Mouse (Mus musculus) intestine, embryonic 14.5 days (tissue): ENCODE measurements around the gene Tbx15. TPM values are rescaled to one million over a fixed set of nuclear protein-coding genes. Genes with fewer than 3 reads are reported as not detected.

Experiments
- ATAC-seq: fragments of 200-750 bp; cut with Nextera tagmentation; replicated peaks from 2 replicates; pipeline ENCODE4 v1.8.0; 2017; ENCODE audit warnings: low read depth, moderate number of reproducible peaks, moderate TSS enrichment, moderate library complexity; ENCODE audit not compliant: low FRiP score, low TSS enrichment
- DNase-seq: peaks from one replicate; pipeline ENCODE4 v3.0.0-alpha.2; 2018; ENCODE audit warnings: low spot score
- H3K27ac ChIP-seq: fragments of 300-500 bp; sonication (generic); 2 replicates; pipeline ENCODE4 v1.5.1; 2014; ENCODE audit warnings: low read depth, mild to moderate bottlenecking, control low read depth
- H3K27me3 ChIP-seq: fragments of 300-500 bp; sonication (generic); replicated peaks from 2 replicates; pipeline ENCODE4 v1.6.1; 2014; ENCODE audit warnings: low read length, control low read depth; ENCODE audit not compliant: control insufficient read depth, insufficient read depth
- H3K36me3 ChIP-seq: fragments of 300-500 bp; sonication (generic); 2 replicates; pipeline ENCODE4 v1.6.1; 2014; ENCODE audit warnings: low read length, control low read depth; ENCODE audit not compliant: control insufficient read depth, insufficient read depth
- H3K4me1 ChIP-seq: fragments of 300-500 bp; sonication (generic); replicated peaks from 2 replicates; pipeline ENCODE4 v1.6.1; 2014; ENCODE audit warnings: low read length, control low read depth, mixed read lengths; ENCODE audit not compliant: control insufficient read depth, insufficient read depth
- H3K4me2 ChIP-seq: fragments of 300-500 bp; sonication (generic); 2 replicates; pipeline ENCODE4 v1.6.1; 2014; ENCODE audit warnings: low read length
- H3K4me3 ChIP-seq: fragments of 300-500 bp; sonication (generic); 2 replicates; pipeline ENCODE4 v1.5.1; 2014; ENCODE audit warnings: low read depth, low read length, control low read depth, mixed read lengths
- H3K9ac ChIP-seq: fragments of 300-500 bp; sonication (generic); 2 replicates; pipeline ENCODE4 v1.6.1; 2014; ENCODE audit warnings: mild to moderate bottlenecking, low read length
- H3K9me3 ChIP-seq: fragments of 300-500 bp; sonication (generic); 2 replicates; pipeline ENCODE4 v1.6.1; 2016; ENCODE audit warnings: low read length, control low read depth; ENCODE audit not compliant: control insufficient read depth
- WGBS: fragments of 180-500 bp; shearing (Covaris S2); extraction: QIAGEN DNeasy Blood & Tissue Kit; methylation state at CpG from one replicate; pipeline ENCODE4 v1.1.7; 2014; 5-methylcytosine and 5-hydroxymethylcytosine counted together
- polyA plus RNA-seq: library from polyadenylated mRNA; unstranded; fragments of >200 nt; fragmentation: Nextera tagmentation; extraction: Ambion mirVana; gene quantifications from 2 replicates; pipeline ENCODE4 v1.2.1, GENCODE M21; 2014

Gene Tbx15
- polyA plus RNA-seq, 1 experiment from 2014 or later = not detected

- 3% methylated on average over 23 of the region's 23 CpGs for WGBS
- no peak overlapping the region for H3K9ac ChIP-seq
- H3K4me1 ChIP-seq = no peaks in the 10 kb centered on the region
- H3K27ac ChIP-seq = no peak overlapping the region
- ATAC-seq (no peak), DNase-seq (peak; percentile 65)
- H3K36me3 ChIP-seq = no peaks in the 10 kb centered on the region
- no peaks in the 10 kb centered on the region for H3K9me3 ChIP-seq
- H3K27me3 ChIP-seq = peaks cover 88% of the 10 kb centered on the region
- no peak overlapping the region for H3K4me2 ChIP-seq
- no peak overlapping the region for H3K4me3 ChIP-seq
These were observed 4.9 kb upstream of the Tbx15 start for GRCm38 (mm10) chr3:99235116-99235803.

GRCm38 (mm10) chr3:99235804-99236755 lies 4.1 kb upstream of the Tbx15 start:
- no peaks in the 10 kb centered on the region for H3K36me3 ChIP-seq
- no peak overlapping the region for H3K9ac ChIP-seq
- peaks cover 96% of the 10 kb centered on the region for H3K27me3 ChIP-seq
- no peaks in the 10 kb centered on the region for H3K9me3 ChIP-seq
- no peak overlapping the region for H3K27ac ChIP-seq
- no peak overlapping the region for H3K4me2 ChIP-seq
- no peak overlapping the region for H3K4me3 ChIP-seq
- WGBS = 1% methylated on average over 18 of the region's 18 CpGs
- no peaks in the 10 kb centered on the region for H3K4me1 ChIP-seq
- ATAC-seq = no peak
- DNase-seq = no peak

GRCm38 (mm10) chr3:99238691-99239090 lies 1.5 kb upstream of the Tbx15 start:
- WGBS = 0% methylated on average over 1 of the region's 1 CpGs
- ATAC-seq = no peak
- no peak overlapping the region for H3K4me2 ChIP-seq
- H3K27ac ChIP-seq = no peak overlapping the region
- no peaks in the 10 kb centered on the region for H3K36me3 ChIP-seq
- DNase-seq = no peak
- no peak overlapping the region for H3K9ac ChIP-seq
- H3K4me1 ChIP-seq = no peaks in the 10 kb centered on the region
- no peak overlapping the region for H3K4me3 ChIP-seq
- H3K9me3 ChIP-seq = no peaks in the 10 kb centered on the region
- peaks cover 100% of the 10 kb centered on the region for H3K27me3 ChIP-seq

- peaks cover 100% of the 10 kb centered on the region for H3K27me3 ChIP-seq
- DNase-seq = no peak
- H3K36me3 ChIP-seq = no peaks in the 10 kb centered on the region
- no peaks in the 10 kb centered on the region for H3K4me1 ChIP-seq
- no peak overlapping the region for H3K4me2 ChIP-seq
- ATAC-seq = no peak
- H3K27ac ChIP-seq = no peak overlapping the region
- H3K4me3 ChIP-seq = no peak overlapping the region
- 2% methylated on average over 20 of the region's 20 CpGs for WGBS
- no peak overlapping the region for H3K9ac ChIP-seq
- no peaks in the 10 kb centered on the region for H3K9me3 ChIP-seq
These were observed 708 bp upstream of the Tbx15 start for GRCm38 (mm10) chr3:99239301-99240045.

- WGBS = under 1% methylated on average over 50 of the region's 50 CpGs
- ATAC-seq = no peak
- H3K4me2 ChIP-seq = no peak overlapping the region
- no peak overlapping the region for H3K9ac ChIP-seq
- H3K9me3 ChIP-seq = no peaks in the 10 kb centered on the region
- H3K4me1 ChIP-seq = no peaks in the 10 kb centered on the region
- no peak overlapping the region for H3K4me3 ChIP-seq
- H3K27me3 ChIP-seq = peaks cover 100% of the 10 kb centered on the region
- H3K27ac ChIP-seq = no peak overlapping the region
- DNase-seq = peak; percentile 76
- H3K36me3 ChIP-seq = no peaks in the 10 kb centered on the region
These were observed 894 bp downstream of the Tbx15 start for GRCm38 (mm10) chr3:99240811-99241738.

GRCm38 (mm10) chr3:99242481-99242880 lies 2.3 kb downstream of the Tbx15 start:
- no peak overlapping the region for H3K27ac ChIP-seq
- ATAC-seq (no peak), DNase-seq (no peak)
- no peaks in the 10 kb centered on the region for H3K9me3 ChIP-seq
- peaks cover 100% of the 10 kb centered on the region for H3K27me3 ChIP-seq
- H3K9ac ChIP-seq = no peak overlapping the region
- no peaks in the 10 kb centered on the region for H3K4me1 ChIP-seq
- no peaks in the 10 kb centered on the region for H3K36me3 ChIP-seq
- no peak overlapping the region for H3K4me2 ChIP-seq
- 2% methylated on average over 8 of the region's 8 CpGs for WGBS
- no peak overlapping the region for H3K4me3 ChIP-seq

- DNase-seq = no peak
- Histone ChIP-seq H3K4me2 (no peak overlapping the region), H3K27me3 (peaks cover 100% of the 10 kb centered on the region), H3K9ac (no peak overlapping the region), H3K9me3 (no peaks in the 10 kb centered on the region), H3K4me3 (no peak overlapping the region), H3K27ac (no peak overlapping the region), H3K36me3 (no peaks in the 10 kb centered on the region), H3K4me1 (no peaks in the 10 kb centered on the region)
- WGBS = 21% methylated on average over 3 of the region's 3 CpGs
- ATAC-seq = no peak
These were observed 5.2 kb downstream of the Tbx15 start for GRCm38 (mm10) chr3:99245341-99245740.

- Histone ChIP-seq H3K27me3 (peaks cover 100% of the 10 kb centered on the region), H3K36me3 (no peaks in the 10 kb centered on the region), H3K4me1 (no peaks in the 10 kb centered on the region), H3K9me3 (no peaks in the 10 kb centered on the region), H3K27ac (no peak overlapping the region), H3K4me3 (no peak overlapping the region), H3K4me2 (no peak overlapping the region), H3K9ac (no peak overlapping the region)
- DNase-seq = no peak
- WGBS = 25% methylated on average over 3 of the region's 3 CpGs
- ATAC-seq = no peak
These were observed 6.4 kb downstream of the Tbx15 start for GRCm38 (mm10) chr3:99246629-99247028.
